Mouse (Mus musculus) neutrophil, adult 5-6 weeks (primary cell): ENCODE results near the gene Sptb. TPM values are rescaled to one million over a fixed set of nuclear protein-coding genes. Genes with fewer than 3 reads are reported as not detected.

Source experiments
- ATAC-seq: fragments of 151-379, 151-347 bp; 2 replicates; pipeline ENCODE4 v1.8.0; 2017; ENCODE audit warnings: mild to moderate bottlenecking, moderate TSS enrichment; ENCODE audit not compliant: insufficient number of reproducible peaks, poor library complexity, low FRiP score, severe bottlenecking; ENCODE audit errors: extremely low read depth
- total RNA-seq: library from RNA; stranded (forward); fragments of 200-1000 nt; gene quantifications from 2 replicates; pipeline ENCODE4 v1.2.3, GENCODE M21; 2017

The Sptb gene
- total RNA-seq: 1.4 and 2.0 TPM in 2 replicates

DNA sequence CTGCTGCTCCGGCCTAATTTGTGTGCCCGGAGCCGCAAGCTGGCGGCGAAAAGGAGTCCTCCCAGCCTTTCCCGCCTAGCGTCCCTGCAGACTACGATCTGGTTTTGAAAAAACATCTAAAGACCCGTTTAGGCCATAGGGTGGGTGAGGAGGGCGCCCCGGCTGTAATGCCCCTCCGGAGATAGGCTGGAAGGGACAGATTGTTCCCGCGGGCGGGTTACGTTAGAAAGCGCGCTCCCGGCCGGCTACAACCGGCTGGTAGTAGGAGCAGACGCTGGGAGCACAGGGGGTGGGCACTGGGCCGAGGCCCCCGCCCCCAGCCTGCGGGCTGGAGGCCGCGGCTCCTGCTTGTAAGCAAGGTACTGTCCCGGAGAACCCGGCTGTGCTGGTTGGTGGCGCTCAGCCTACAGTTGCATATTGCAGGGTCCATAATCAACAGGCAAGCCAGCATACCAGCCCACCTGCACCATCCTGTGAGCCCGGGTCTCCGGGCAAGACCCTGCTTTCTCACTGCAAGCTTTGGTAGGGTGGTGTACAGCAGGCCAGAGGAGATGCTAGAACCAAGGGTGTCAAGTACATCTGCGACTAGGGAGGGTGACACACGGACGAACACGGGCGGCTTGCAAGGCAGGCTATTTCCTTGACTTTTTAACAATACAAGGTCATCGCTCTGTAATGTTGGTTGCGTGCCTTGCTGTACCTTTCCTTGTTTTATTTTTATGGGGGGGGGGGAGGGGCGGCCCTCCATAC is at the start of gene Sptb:
TSS of gene Sptb (minus strand) at position 197 of the 750 bp plus-strand sequence.
- peak; percentile 21; the same call in 1 of the 2 replicates for ATAC-seq

DNA sequence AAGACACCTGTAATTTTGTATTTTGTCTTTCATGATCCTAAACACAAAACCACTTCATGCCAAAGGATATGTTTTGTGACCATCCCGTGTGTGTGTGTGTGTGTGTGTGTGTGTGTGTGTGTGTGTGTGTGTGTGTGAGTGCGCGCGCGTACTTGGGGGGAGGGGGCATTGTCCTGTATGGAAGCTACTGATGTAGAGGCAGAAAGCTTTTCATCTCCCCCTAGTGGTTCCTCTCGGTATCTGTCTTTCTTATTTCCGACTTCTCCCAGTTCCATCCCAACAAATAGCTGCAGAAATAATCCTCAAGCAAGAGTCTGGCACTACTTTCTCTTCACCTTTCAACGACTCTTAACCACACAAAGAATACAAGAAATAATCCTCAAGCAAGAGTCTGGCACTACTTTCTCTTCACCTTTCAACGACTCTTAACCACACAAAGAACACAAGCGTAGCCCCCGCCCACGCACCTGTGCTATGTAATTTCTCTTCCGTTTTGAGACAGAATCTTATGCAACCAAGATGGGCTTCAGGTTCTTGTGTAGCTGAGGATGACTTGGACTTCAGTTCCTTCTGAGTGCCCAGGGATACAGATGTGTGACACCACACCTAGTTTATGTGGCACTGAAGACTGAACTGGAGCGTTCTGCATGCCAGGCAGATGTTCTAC is 42.4 kb upstream of the Sptb start:
- ATAC-seq: peak; percentile 39

DNA sequence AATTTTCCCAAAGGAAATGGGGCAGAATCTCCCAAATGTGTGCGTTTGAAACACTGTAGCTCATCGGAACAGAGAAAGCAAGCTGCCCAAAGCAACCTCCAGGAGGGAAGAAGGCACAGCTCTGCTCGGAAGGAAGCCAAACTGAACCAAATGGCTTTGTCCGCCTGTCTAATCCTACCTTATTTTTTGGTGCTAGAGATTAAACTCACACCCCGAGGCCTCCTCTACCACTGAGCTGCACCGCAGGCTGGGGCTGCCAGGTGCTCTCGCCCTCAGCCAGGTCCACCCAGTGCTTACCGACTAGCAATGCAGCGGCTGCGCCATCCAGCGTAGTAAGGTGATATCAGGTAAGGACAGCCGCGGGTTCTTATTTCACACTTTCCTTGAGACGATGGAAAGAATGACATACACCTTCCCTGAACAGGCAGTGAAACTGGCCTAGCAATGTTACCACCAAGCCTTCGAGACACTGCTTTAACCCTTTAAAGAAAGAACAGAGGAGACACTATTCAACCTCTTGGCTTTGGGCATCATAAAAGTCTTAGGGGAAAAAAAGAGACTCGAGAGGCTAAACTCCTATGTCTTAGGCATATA is 40.6 kb upstream of the Sptb start:
- ATAC-seq: no peak

DNA sequence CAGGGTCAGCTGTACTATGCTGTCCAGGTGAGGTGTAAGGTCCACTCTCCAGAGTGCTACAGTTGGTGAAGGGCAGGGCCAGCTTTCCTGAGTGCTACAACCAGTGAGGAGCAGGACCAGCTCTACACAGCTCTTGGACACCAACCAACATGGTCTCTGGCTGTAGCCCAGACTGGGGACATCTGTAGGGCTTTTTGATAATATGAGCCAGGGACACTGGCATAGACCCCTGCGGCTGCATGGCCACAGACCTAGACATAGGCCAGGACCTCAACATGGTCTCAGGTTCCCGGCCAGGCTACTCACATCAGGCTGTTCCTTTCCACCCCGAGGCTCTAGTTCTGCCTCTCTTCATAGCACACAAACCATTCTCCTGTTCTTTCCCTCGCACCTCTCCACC is 17.6 kb upstream of the Sptb start:
- no peak for ATAC-seq

DNA sequence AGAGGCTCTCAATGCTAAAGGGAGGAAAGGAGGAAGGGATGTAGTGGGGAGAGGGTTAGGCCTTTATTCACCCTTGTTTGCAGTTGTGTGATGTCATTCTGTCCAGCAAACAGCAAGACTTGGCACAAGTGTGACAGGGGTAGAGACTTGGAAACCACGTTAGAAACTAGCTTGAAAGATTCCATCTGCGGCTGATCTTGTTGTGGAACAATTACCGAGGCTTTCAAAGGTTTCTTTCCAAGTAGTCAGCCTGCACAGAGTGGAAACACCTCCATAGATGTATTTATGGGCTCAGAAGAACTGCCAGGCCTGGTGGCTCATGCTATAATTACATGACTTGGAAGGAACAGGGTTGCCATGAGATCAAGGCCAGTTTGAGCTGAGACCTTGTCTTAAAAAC is 11.7 kb upstream of the Sptb start:
- no peak for ATAC-seq

DNA sequence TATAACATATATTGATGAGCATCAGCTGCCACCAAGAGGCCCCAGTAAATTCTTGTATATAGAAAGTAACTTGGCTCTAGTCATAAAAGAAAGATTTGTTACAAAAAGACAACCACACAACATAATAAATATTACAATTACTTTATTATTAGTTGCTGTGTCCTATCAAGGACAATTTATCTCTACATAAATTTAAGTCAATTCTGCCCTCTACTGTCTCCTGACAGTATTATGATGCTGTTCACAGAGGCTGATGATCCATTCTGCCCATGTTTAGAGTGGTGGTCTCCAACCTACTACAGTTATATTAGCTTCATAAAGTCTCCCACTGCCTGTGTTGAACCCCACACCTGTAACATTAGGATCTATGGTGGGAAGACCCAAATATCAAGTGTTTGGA is 10.2 kb upstream of the Sptb start:
- no peak for ATAC-seq

DNA sequence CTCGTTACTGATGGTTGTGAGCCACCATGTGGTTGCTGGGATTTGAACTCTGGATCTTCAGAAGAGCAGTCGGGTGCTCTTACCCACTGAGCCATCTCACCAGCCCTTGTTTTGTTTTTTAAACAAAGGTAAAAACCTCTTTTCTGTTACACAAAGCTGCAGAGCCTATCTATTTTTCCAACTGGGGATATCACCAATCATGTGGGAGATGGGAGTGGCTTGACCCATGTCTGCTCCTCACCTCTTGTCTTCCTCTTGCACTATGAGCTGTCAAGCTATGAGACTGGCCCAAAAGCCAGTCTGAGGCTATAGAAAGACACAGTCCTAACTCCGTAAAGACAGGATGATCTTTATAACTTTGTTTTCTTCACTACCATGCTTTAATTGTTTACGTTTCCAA is 8.0 kb upstream of the Sptb start:
- ATAC-seq: no peak

DNA sequence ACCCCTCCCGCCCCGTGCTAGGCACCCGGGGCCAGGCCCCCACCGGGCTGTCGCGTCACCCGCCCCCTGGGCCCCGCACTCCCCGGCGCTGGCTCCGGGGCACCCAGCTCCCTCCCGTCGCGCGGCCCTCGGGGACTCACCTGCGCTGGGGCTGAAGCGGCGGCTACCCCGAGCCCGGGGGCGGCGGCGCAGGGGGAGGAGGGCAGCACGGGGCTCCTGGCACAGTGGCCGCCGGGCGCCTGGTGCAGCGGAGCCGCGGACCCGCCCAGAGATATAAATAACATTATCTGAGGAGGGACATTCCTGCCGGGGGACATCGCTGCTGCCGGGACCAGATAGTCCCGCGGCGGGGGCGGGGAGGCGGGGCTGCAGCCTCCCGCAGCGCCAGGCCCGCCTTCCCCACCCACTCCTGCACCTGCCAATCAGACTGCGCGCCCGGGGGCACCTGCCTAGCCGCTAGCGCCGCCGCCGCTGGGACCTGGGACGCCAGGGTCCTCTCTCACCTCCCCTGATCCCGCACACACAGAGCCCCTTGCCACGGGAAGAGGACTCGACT is 474 bp downstream of the Sptb start:
- no peak for ATAC-seq

DNA sequence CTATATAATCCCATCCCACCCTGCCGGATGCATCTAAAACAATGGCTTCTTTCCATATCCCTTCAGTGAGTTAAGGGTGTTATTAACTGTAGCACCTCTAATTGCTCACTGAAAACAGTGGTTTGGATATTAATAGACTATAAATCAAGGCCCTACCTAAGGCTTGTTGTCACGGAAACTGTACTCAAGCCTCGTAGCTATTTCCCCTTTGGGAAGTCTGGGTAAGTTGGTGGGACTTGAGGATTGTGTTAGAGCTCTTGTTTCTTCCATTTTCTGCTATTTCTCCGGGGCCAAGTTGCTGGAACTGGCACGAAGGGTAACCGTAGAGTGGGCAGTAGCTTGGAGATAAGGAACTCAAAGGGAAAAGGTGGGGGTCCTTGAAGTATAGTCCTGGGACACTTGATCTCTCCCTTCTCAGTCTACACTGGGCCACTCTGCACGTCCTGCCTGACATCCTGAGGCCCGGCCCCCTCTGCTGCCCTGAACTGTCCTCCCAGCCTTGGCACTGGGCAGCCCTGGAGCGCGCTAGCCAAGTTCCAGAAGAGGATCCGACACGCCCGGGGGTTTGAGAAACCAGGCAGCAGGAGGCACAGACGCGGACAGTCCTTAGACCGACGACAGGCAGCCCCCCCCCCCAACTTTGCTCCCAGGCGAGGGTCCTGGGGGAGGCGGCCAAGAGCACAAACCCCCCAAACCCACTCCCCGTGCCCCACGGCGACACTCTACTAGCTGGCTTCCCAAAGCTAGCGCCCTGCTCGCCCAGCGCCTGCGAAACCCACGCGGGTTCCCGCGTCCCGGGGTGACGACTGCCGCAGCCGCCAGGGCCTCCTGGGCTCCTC is 1.2 kb downstream of the Sptb start:
- 0 out of 2 replicates have a peak, but pooled peaks have one; percentile 0 for ATAC-seq

DNA sequence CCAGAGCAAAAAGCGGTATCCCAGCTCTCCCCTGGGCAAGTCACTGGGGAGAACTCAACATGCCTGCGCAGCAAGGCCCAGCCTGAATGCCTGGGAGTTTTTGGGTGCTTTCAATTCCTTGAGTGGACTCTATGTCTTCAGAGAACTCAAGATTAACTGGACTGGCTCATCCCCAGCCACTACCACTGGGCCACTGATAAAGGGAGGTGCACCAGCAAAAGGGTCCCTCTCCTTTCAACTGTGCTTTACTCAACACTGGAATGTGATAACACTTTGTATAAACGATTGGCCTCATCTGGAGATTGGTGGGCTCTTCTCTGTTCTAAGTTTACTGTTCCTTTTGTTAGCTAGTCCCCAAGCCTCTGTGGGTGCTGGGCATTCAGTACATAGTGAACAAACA is 2.2 kb downstream of the Sptb start:
- no peak for ATAC-seq

DNA sequence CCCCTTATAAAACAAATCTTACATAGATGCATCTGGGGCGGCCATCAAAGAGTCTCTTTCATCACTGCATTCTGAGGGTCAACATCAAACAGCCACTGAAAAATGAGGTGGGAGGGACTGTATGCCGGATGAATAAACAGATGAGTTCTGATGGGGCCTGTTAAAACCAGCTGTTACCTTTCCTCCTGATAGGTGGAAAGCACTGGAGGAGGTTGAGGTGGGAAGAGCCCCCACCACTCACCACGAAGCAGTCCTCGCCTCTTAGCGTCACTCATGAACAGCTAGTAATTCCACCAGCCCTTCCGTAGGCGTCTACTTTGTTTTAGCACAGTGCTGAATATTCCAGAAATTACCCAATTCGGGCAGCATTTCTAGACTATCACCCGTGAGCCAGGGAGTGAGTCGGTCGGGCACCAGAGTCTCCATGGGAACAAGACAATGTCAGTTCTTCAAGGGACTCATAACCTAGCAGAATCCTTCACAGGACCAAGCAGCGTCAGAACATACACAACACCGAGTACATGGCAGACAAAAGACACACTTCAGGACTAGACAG is 13.9 kb downstream of the Sptb start:
- no peak for ATAC-seq

DNA sequence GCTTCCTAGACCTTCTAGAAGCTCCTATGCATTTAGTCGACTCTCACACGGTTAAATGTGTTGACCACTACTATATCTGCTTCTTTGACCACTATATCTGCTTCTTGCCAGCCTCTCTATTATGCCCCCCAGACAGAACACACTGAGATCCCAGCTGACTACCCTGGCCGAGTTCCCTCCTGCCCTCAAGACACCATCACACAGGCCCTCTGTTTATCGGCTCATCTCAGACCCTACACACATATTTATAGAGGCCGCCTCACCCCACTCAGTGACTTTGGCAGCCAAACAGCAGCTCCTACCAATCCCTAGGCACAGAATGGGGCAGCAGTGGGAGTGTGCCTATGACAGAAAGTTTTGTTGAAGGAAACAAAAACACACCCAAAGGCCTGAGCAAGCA is 14.6 kb downstream of the Sptb start:
- ATAC-seq: no peak

DNA sequence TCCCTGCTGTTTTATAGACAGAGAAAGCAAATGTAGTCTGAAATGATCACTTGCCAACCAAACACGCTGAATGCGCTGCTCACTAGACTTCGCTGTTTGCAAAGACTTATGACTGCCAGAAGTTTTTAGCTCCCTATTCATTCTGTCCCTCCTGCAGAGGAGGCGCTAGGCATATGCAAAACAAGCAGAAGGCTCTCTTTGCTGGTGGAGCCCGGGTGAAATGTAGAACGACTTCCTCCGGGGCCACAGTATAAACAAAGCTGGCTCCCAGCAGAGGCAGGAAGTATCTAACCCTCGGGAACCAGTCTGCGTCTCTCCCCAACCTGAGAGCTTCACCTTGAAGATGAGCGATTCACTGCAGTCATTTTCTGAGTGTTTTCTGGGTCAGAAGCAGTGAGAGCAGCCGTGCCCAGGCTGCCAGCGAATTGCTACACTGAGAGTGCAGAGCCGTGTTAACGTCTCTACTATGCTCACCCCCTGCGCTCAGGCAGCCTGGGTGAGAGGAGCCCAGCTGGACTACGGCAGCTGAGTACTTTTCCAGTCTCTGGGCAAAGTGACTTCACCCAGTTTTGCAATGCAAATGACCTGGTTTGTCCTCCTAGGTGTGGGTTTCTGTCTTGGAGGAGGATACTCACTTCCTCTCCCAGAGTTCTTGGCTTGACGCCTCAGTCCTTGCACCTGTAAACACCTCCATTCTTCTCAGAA is 15.4 kb downstream of the Sptb start:
- peak; percentile 37; the same call in 1 of the 2 replicates for ATAC-seq

DNA sequence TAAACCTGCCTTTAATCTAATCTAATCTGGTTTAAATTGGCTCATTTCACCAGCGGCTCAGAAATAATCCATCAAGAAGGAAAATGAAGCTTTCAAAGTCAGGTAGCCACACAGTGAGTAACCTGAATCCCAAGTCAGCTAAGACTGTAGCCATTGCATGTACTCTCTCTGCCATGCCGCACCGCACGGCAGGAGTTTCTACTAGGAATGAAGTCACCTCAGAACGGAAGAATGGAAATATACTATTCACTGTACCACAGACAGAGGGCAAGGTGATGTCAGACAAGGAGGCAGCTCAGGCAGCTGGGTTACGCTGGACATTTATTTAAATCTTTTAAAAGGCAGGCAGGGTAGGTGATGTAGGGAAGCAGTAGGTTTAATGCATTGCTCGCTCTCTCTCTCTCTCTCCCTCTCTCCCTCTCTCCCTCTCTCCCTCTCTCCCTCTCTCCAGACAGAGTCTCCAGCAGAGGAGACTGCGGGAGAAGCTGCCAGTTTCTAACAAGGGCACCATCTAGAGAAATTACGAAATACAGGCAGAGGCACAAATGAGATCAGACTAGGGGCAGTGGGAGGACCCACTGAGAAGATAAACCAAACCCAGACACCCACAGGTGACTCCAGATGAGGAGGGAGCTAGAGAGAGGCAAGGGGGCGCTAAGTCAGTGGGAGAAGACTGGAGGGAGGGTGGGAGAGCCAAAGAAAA is 22.7 kb downstream of the Sptb start:
- no peak for ATAC-seq

DNA sequence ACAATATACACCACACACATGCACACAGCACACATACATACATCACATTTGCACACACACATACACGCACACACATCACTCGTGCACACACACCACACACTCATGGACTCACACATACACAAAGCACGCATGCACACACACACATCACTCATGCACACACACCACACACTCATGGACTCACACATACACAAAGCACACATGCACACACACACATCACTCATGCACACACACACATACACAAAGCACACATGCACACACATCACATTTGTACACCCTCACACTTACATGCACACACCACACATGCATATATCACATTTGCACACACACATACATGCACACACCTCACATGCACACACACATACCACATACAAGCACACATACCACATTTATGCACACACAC is 24.7 kb downstream of the Sptb start:
- no peak for ATAC-seq

DNA sequence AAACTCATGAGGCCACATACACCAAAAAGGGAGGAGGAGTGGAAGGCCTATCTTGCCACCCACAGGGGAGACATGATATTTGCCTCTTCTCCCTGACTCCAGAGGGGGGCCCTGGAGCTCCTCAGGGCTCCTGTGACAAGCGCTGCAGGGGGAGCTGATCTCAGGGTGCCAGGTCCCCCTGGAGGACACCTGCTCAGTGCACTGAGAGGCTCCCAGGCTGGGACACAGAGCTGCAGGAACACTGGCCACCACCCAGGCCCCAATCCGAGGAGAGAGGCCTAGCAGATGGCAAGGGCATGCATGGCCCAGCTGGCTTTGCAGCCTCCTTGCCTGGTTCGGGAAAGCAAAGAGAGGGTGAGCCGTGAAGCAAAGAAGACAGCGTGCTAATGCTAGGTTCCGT is 25.9 kb downstream of the Sptb start:
- ATAC-seq: no peak

DNA sequence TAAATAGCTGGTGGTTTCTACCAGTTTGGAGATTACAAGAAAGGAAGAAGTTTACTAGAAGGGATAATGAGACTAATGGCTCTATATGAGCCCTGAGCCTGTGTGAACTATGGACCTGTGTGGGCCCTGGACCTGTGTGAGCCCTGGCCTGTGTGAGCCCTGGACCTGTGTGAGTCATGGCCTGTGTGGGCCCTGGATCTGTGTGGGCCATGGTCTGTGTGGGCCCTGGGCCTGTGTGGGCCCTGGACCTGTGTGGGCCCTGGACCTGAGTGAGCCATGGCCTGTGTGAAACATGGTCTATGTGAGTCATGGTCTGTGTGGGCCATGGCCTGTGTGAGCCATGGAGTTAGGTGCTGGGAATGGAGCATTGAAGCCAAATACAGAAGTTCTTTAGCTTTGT is 28.4 kb downstream of the Sptb start:
- no peak for ATAC-seq

DNA sequence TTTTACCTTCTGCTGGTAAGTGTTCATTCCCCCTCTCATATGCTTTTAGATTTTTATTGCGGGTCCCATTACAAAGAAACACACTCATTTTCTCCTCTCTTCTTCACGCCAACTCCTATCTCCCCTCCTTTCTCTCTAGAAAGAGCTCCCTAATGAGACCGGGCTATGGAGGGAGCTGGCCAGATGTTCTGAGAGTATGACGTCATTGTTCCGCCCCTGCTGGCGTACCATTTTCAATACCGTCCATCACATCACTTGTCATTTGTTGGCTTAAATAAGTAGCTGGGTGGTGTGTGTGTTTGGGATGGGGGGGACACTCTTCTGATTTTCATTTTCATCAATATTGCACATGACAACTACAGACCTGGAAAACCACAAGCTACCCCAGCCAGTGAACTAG is 33.3 kb downstream of the Sptb start:
- ATAC-seq: no peak
